Mouse (Mus musculus): ENCODE measurements around the gene Mapt. TPM values are rescaled to one million over a fixed set of nuclear protein-coding genes. Genes with fewer than 3 reads are reported as not detected.
A peak's percentile ranks its signal among the peaks of the same experiment; 100 is the strongest.

Gene Mapt
- polyA plus RNA-seq, 1 experiment = 1.0 TPM

- no peaks in the 10 kb centered on the region; the same call in 1 of the 2 replicates for H3K4me1 ChIP-seq (ENCODE audit: control insufficient read depth, insufficient read depth, insufficient read length, low read length)
- WGBS = 55% methylated on average over 1 of the region's 1 CpGs
- H3K36me3 ChIP-seq (ENCODE audit: control insufficient read depth, insufficient read depth, low read length) = peaks cover 3% of the 10 kb centered on the region; the same call in 1 of the 2 replicates
- TF ChIP-seq CTCF (IDR thresholded peaks at IDR 0.05; ENCODE audit: extremely low read depth, insufficient read length, insufficient replicate concordance, low read depth, low read length) (peak; percentile 53; the same call in 1 of the 2 replicates), POLR2A (IDR thresholded peaks at IDR 0.05; ENCODE audit: low read depth, low read length) (no peak)
- H3K4me3 ChIP-seq (ENCODE audit: low read depth, low read length) = no peak overlapping the region
- no peaks in the 10 kb centered on the region for H3K27me3 ChIP-seq (ENCODE audit: control insufficient read depth, insufficient read depth, low read length)
- H3K27ac ChIP-seq (ENCODE audit: insufficient read depth, low read depth, low read length) = no peak overlapping the region
Observed at GRCm38 (mm10) chr11:104379635-104380034, 148.4 kb downstream of the Mapt start.

Other genes with a start within 250 kb of the Mapt start
- not detected in 2 replicates for gene Crhr1, start 98.5 kb upstream of the Mapt start, polyA plus RNA-seq (2012; rRNA removed)
- gene Sppl2c, start 45.1 kb upstream of the Mapt start, polyA plus RNA-seq (2012; rRNA removed) = not detected in 2 replicates
- gene Kansl1, start 237.5 kb downstream of the Mapt start, polyA plus RNA-seq (2012; rRNA removed) = 29.3 and 60.1 TPM in 2 replicates